Mouse (Mus musculus): Measurements from ENCODE around the gene Cemip2. TPM values are rescaled to one million over a fixed set of nuclear protein-coding genes. Genes with fewer than 3 reads are reported as not detected.
A peak's percentile ranks its signal among the peaks of the same experiment; 100 is the strongest.

Gene Cemip2
- polyA plus RNA-seq, 1 experiment from 2014 or later: 49.1 TPM

DNA sequence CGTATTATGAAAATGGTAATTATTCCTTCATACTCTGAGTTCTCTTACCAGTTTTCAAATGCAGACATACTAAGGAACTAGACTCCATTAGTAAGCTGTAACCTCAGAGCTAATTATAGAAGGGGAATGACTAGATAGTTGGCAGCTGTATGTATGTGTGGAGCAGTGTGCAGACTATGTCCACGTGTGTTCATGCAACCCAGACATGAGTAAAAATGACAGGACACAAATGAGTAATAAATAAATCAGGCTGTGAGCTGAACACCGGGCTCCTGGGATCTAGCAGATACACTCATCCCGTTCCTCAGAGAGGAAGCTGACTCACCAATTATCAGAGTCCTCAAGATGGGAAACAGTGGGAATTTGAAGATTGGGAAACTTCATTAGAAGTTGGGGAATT lies 42.0 kb downstream of the Cemip2 start:
- no peak overlapping the region for H3K4me3 ChIP-seq
- no peak for ATAC-seq (ENCODE audit: low FRiP score)
- H3K27ac ChIP-seq: no peak overlapping the region
- no peaks in the 10 kb centered on the region for H3K4me1 ChIP-seq (replicated peaks)
- H3K4me2 ChIP-seq: no peak overlapping the region
- no peaks in the 10 kb centered on the region for H3K27me3 ChIP-seq
- H3K9ac ChIP-seq: no peak overlapping the region
- H3K36me3 ChIP-seq: peaks cover 75% of the 10 kb centered on the region
- WGBS: 78% methylated on average over 4 of the region's 4 CpGs
- no peaks in the 10 kb centered on the region for H3K9me3 ChIP-seq

GRCm38 (mm10) chr19:21821877-21822276 lies 43.7 kb downstream of the Cemip2 start:
- 0 out of 2 replicates have a peak, but pooled peaks have one; percentile 44 for ATAC-seq (ENCODE audit: low FRiP score)
- Histone ChIP-seq H3K27ac (no peak overlapping the region), H3K9me3 (no peaks in the 10 kb centered on the region), H3K4me2 (no peak overlapping the region), H3K4me1 (replicated peaks) (no peaks in the 10 kb centered on the region), H3K9ac (no peak overlapping the region), H3K27me3 (no peaks in the 10 kb centered on the region), H3K4me3 (no peak overlapping the region), H3K36me3 (peaks cover 73% of the 10 kb centered on the region)
- 70% methylated on average over 6 of the region's 6 CpGs for WGBS

GRCm38 (mm10) chr19:21824146-21824545 lies 46.0 kb downstream of the Cemip2 start:
- Histone ChIP-seq H3K9ac (no peak overlapping the region), H3K36me3 (peaks cover 68% of the 10 kb centered on the region), H3K9me3 (no peaks in the 10 kb centered on the region), H3K4me1 (replicated peaks) (no peaks in the 10 kb centered on the region), H3K4me2 (no peak overlapping the region), H3K27ac (no peak overlapping the region), H3K4me3 (no peak overlapping the region), H3K27me3 (no peaks in the 10 kb centered on the region)
- 90% methylated on average over 5 of the region's 5 CpGs for WGBS
- ATAC-seq (ENCODE audit: low FRiP score): no peak

- WGBS: 90% methylated on average over 4 of the region's 4 CpGs
- Histone ChIP-seq H3K27ac (no peak overlapping the region), H3K9ac (no peak overlapping the region), H3K9me3 (no peaks in the 10 kb centered on the region), H3K27me3 (no peaks in the 10 kb centered on the region), H3K36me3 (peaks cover 70% of the 10 kb centered on the region), H3K4me2 (no peak overlapping the region), H3K4me3 (no peak overlapping the region), H3K4me1 (replicated peaks) (no peaks in the 10 kb centered on the region)
- no peak for ATAC-seq (ENCODE audit: low FRiP score)
Measured at GRCm38 (mm10) chr19:21825128-21825885, 47.2 kb downstream of the Cemip2 start.

DNA sequence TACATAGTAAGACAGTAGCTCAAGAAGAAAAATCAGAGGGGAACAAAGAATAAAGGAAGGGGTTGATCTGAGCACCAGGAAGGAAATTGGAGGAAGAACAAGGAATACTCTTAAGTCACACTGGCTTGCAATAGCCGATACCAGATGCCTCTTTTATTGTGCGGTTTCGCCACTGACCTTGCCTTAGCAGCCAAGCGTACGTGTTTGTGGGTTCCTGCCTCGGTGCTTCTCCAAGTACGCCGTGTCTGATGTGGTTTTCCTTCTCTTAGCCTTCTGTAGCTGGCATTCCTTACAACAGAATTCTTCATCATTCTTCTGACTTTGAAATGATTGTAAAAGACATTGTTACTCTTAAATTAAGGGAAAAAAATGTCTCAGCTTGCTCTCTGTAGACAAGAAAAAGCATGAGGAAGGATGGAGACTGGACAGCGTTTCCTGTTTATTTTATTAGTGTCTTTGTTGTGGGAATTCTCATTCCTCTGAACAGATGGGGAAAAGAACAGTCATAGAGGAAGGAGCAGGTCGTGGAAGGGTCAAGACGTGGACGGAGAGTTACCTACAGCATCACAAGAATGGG lies 55.4 kb downstream of the Cemip2 start:
- WGBS: 84% methylated on average over 12 of the region's 12 CpGs
- ATAC-seq (ENCODE audit: low FRiP score): no peak
- H3K36me3 ChIP-seq: peaks cover 90% of the 10 kb centered on the region

GRCm38 (mm10) chr19:21834952-21835351 lies 56.8 kb downstream of the Cemip2 start:
- H3K27me3 ChIP-seq: no peaks in the 10 kb centered on the region
- peaks cover 83% of the 10 kb centered on the region for H3K36me3 ChIP-seq
- H3K9ac ChIP-seq: no peak overlapping the region
- 94% methylated on average over 7 of the region's 7 CpGs for WGBS
- no peaks in the 10 kb centered on the region for H3K4me1 ChIP-seq (replicated peaks)
- no peak overlapping the region for H3K4me2 ChIP-seq
- H3K27ac ChIP-seq: no peak overlapping the region
- no peak overlapping the region for H3K4me3 ChIP-seq
- no peaks in the 10 kb centered on the region for H3K9me3 ChIP-seq
- no peak for ATAC-seq (ENCODE audit: low FRiP score)

More for the DNA sequence above, 55.4 kb downstream of the Cemip2 start:
- Histone ChIP-seq H3K27me3 (no peaks in the 10 kb centered on the region), H3K9me3 (no peaks in the 10 kb centered on the region), H3K9ac (no peak overlapping the region), H3K4me1 (replicated peaks) (no peaks in the 10 kb centered on the region), H3K27ac (peak overlapping the region; percentile 26; the same call in 1 of the 2 replicates), H3K4me2 (no peak overlapping the region), H3K4me3 (no peak overlapping the region)

DNA sequence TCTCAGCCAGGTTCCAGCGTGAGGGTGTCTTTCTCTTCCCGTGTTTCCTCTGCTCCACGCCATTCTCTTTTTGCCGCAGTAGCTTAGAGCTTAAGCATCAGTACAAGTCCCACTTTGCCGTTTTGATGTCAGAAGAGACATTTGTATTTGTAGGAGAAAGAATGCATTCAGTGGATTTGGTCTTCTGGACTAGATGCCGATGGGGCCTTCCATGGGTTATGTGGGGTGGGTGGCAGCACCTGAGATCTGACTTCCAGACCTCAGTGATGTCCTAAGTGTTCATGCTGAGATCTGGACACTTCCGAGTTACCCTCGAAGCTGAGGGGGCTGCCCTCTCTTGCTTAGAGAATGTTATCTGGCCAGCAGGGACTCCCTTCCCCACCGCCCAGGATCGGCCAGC lies 72.6 kb downstream of the Cemip2 start:
- no peaks in the 10 kb centered on the region for H3K9me3 ChIP-seq
- no peaks in the 10 kb centered on the region for H3K4me1 ChIP-seq (replicated peaks)
- peaks cover 88% of the 10 kb centered on the region for H3K36me3 ChIP-seq
- 89% methylated on average over 10 of the region's 10 CpGs for WGBS
- H3K4me3 ChIP-seq: no peak overlapping the region
- H3K27me3 ChIP-seq: no peaks in the 10 kb centered on the region
- H3K9ac ChIP-seq: no peak overlapping the region
- no peak overlapping the region for H3K4me2 ChIP-seq
- no peak for ATAC-seq (ENCODE audit: low FRiP score)
- no peak overlapping the region for H3K27ac ChIP-seq

DNA sequence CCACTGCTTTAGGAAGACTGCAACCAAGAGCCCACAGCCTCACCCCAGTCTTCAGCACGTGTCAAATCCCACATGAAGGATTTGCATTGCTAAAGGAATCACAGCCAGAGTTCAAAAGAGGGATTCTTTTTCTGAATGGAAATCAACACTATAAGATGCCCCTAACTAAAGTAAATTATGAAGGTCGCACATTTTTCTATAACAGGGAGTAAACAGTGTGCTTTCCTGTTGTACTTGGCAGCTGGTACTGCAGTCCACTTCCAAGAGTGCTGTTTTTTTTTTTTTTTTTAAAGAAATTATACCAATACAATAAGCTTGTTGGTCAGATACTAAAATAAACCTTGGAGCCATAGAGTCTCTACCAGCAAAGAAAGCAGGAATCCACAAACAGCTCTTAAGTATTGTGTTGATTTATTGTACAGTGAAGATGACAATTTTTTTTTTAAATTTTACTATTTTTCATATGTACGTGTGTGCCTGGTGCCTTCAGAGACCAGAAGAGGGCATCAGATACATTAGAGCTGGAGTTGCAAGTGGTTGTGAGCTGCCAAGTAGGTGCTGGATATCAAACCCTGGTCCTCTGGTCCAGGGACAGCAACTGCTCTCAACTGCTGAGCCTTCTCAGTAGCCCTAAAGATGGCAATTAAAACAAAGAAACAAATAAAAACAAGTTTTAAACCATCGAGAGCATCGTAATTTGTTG lies 76.5 kb downstream of the Cemip2 start:
- 94% methylated on average over 5 of the region's 5 CpGs for WGBS
- no peak overlapping the region for H3K9ac ChIP-seq
- H3K4me1 ChIP-seq (replicated peaks): no peaks in the 10 kb centered on the region
- no peak overlapping the region for H3K4me2 ChIP-seq
- H3K27me3 ChIP-seq: no peaks in the 10 kb centered on the region
- no peak for ATAC-seq (ENCODE audit: low FRiP score)
- H3K27ac ChIP-seq: no peak overlapping the region
- H3K36me3 ChIP-seq: peaks cover 85% of the 10 kb centered on the region
- H3K4me3 ChIP-seq: no peak overlapping the region
- no peaks in the 10 kb centered on the region for H3K9me3 ChIP-seq

GRCm38 (mm10) chr19:21855421-21856128 lies 77.4 kb downstream of the Cemip2 start:
- Histone ChIP-seq H3K9ac (no peak overlapping the region), H3K9me3 (no peaks in the 10 kb centered on the region), H3K4me1 (replicated peaks) (no peaks in the 10 kb centered on the region), H3K27ac (no peak overlapping the region), H3K4me2 (no peak overlapping the region), H3K36me3 (peaks cover 76% of the 10 kb centered on the region), H3K27me3 (no peaks in the 10 kb centered on the region), H3K4me3 (no peak overlapping the region)
- ATAC-seq (ENCODE audit: low FRiP score): no peak
- WGBS: 88% methylated on average over 8 of the region's 8 CpGs

DNA sequence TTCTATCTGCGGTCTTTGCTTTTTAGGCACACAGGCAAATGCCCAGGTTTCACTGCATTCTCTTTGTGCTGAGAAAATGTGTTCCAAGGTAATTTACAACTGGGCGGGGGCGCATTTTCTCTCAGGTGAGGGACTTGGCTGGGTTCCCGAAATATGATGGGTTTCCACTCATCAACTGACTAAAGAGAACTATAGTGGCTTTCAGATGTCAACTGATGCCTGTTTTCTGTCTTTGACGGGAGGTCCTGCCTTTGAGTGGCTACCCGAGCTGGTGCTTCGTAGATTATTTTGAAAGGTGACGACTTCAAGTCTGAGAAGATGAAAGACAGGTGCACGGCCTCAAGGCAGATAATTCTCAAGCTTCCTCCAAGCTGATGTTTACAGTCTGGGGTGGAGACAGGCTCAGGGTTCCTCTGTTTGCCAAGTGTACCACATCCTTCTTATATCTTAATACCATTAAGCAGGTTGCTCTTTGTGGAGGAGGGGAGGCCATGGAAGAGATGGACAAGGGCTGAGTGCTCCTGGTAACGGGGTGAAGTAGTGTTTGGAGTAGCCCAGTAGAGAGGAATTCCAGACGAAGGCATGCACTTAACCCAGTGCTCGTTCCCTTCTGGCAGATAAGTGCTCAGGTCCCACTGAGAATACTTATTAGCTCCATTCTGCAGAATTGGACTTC lies 80.8 kb downstream of the Cemip2 start:
- Histone ChIP-seq H3K36me3 (peaks cover 57% of the 10 kb centered on the region), H3K9ac (no peak overlapping the region), H3K27ac (no peak overlapping the region), H3K4me3 (no peak overlapping the region), H3K4me1 (replicated peaks) (no peaks in the 10 kb centered on the region), H3K27me3 (no peaks in the 10 kb centered on the region), H3K4me2 (no peak overlapping the region), H3K9me3 (no peaks in the 10 kb centered on the region)
- ATAC-seq (ENCODE audit: low FRiP score): no peak
- 88% methylated on average over 12 of the region's 12 CpGs for WGBS

- no peak overlapping the region for H3K4me3 ChIP-seq
- no peaks in the 10 kb centered on the region for H3K9me3 ChIP-seq
- no peak overlapping the region for H3K4me2 ChIP-seq
- 81% methylated on average over 5 of the region's 5 CpGs for WGBS
- H3K36me3 ChIP-seq: peaks cover 45% of the 10 kb centered on the region
- H3K27ac ChIP-seq: no peak overlapping the region
- H3K4me1 ChIP-seq (replicated peaks): no peaks in the 10 kb centered on the region
- H3K9ac ChIP-seq: no peak overlapping the region
- no peaks in the 10 kb centered on the region for H3K27me3 ChIP-seq
- ATAC-seq (ENCODE audit: low FRiP score): no peak
Measured at GRCm38 (mm10) chr19:21860132-21860531, 82.0 kb downstream of the Cemip2 start.

DNA sequence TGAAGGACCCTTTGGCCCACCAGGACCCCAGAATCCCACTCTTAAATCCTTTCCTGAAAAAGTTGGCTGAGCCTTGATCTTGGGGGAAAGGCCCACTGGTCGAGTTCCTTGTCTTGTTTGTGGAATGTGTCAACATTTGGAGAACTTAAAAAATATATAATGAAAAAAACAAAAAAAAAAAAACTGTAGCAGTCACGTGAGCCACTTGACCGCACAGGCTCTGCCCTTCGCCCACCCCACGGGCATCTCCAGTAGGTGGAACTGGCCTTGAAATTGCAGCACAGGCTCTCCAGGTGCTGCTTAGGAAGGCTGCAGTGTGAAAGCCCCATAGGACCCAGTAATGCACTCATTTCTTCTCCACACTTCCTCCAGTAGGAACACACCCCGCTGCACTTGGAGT lies 82.8 kb downstream of the Cemip2 start:
- no peak overlapping the region for H3K27ac ChIP-seq
- H3K27me3 ChIP-seq: no peaks in the 10 kb centered on the region
- H3K36me3 ChIP-seq: peaks cover 39% of the 10 kb centered on the region
- H3K4me3 ChIP-seq: no peak overlapping the region
- 95% methylated on average over 6 of the region's 6 CpGs for WGBS
- H3K4me2 ChIP-seq: no peak overlapping the region
- H3K9ac ChIP-seq: no peak overlapping the region
- H3K4me1 ChIP-seq (replicated peaks): no peaks in the 10 kb centered on the region
- no peak for ATAC-seq (ENCODE audit: low FRiP score)
- no peaks in the 10 kb centered on the region for H3K9me3 ChIP-seq

Data from hindbrain, embryonic 13.5 days (tissue).